Mouse (Mus musculus) layer of hippocampus, adult 11-12 months (tissue): Measurements from ENCODE around the gene Jmjd7.

Source experiments
- DNase-seq: peaks from one replicate; pipeline ENCODE4 v3.0.0; 2022; ENCODE audit warnings: low spot score

Jmjd7 gene

DNA sequence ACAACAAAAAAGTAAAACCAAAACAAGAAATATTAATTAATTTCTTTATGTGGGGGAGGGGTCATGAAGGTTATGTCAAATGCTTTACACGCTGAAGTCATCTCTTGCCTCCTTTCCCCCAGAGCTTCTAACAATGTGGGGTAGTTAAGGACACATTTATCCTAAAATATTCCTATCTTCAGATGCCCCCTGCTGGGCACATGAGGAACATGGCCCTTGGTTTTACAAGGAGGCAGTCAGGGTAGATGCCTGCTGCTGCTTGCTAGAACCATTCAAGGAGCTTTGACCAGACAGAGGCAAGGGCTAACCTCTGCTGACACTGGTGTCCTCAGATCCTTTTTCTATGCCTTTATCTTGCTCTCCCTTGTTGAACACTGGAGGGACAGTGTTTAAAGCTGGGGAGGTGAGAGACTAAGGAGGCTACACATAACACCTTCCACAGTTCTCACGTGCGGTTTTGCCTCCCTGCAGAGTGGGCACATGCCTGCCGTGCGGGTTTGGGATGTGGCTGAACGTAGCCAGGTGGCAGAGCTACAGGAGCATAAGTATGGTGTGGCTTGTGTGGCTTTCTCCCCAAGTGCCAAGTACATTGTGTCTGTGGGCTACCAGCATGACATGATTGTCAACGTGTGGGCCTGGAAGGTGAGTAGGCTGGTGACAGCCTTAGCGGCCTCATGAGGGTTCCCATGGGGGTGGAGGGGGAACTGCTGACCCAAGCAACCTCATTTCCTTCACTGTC lies 15.7 kb upstream of the Jmjd7 start:
- peak; percentile 72 for DNase-seq

GRCm38 (mm10) chr2:120012924-120013323 lies 14.4 kb upstream of the Jmjd7 start:
- no peak for DNase-seq

GRCm38 (mm10) chr2:120013831-120014486 lies 13.3 kb upstream of the Jmjd7 start:
- no peak for DNase-seq

- no peak for DNase-seq
Observed at GRCm38 (mm10) chr2:120015882-120016281, 11.4 kb upstream of the Jmjd7 start.

GRCm38 (mm10) chr2:120017599-120017998 lies 9.7 kb upstream of the Jmjd7 start:
- DNase-seq = no peak

- no peak for DNase-seq
Observed at GRCm38 (mm10) chr2:120024337-120024736, 2.9 kb upstream of the Jmjd7 start.

DNA sequence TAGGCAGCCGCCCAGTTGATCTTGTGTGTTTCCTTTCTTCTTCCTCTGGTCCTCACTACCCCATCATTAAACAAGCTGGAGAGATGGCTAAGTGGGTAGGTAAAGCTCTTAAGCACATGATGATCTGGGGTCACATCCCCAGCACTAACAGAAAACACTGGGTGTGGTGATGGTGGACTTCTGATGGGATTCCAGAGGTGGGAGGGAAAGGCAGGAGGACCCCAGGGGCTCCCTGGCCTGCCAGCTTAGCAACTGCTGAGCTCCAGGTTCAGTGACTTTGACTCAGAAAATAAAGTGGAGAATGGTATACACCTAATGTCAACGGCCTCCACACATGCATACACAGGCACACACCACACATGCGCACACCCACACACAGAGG lies 658 bp downstream of the Jmjd7 start:
- no peak for DNase-seq

DNA sequence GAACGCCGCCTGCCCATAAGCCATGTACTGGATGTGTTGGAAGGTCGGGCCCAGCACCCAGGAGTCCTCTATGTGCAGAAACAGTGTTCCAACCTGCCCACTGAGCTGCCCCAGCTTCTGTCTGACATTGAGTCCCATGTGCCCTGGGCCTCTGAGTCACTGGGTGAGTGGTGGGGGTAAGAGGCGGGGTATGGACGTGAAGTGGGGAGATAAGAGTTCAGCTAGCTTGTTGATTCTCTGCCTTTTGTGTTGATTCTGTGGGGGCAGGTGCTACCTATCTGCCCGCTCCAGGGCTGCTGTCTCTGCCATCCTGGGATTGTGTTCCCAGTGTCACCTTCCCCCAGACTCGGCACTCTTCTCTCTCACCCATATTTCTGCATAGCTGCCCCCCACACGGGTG lies 3.1 kb downstream of the Jmjd7 start:
- DNase-seq = no peak

- DNase-seq = no peak
Observed at GRCm38 (mm10) chr2:120032726-120033467, 5.6 kb downstream of the Jmjd7 start, which contains the start of gene Pla2g4b. TSS of gene Pla2g4b (plus strand) at chr2:120033417.

- DNase-seq = no peak
Observed at GRCm38 (mm10) chr2:120033726-120034125, 6.4 kb downstream of the Jmjd7 start.

GRCm38 (mm10) chr2:120037744-120038143 lies 10.5 kb downstream of the Jmjd7 start:
- DNase-seq = no peak

DNA sequence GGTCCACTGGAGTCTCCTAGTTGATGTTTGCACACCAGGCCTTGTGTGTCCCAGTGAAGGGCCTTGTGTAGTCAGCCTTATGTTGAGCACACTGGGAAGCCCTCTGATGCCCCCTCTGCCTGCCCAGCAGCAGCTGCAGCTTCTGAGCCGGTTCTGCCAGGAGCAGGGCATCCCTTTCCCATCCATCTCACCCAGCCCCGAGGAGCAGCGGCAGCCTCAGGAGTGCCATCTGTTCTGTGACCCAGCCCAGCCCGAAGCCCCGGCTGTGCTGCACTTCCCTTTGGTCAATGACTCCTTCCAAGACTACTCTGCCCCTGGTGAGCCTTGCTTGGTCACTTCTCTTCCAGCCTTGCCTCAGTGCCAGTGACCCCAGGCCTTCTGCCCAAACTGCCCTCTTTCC lies 13.7 kb downstream of the Jmjd7 start:
- no peak for DNase-seq

DNA sequence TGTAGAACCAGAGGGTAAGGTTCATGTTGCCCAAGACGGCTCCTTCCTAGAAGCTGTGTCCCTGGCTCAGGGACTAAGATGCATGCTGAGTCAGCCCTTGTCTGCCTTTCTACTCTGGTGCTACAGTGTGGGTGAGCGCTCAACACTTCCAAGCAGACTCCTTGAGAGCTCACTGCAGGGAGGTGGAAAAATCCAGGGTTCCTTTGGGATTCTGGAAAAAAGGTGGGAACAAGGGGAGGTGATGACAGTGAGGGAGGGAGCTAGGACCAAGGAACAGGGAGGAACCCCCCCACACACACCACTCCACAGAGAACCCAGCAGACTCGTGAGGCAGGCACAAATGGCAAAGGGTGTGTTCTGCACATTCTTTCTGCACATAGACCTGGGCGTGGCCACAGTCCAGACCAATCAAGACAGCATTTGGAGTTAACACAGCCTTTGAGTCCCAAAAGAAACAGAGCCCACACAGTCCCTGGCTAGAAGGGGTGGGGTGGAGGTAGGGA lies 16.9 kb downstream of the Jmjd7 start:
- DNase-seq = no peak

DNA sequence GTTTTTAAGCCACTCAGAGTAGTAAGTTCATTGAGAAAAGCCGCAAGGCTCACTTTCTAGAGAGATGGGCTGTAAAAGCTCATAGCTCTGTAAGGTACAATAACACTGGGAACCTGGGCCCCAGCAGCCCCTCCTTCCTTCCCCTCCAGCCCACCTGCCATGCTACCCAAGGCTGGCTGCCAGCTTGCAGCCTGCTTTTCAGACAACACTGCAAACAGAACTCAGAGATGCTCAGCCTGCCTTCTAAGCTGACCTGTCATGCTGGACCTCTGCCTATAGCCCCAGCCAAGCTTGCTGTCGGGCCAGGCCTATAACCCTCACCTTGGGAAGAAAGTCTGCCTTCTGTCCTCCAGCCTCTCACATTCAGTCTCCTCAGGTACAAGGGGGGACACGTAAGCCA lies 17.4 kb downstream of the Jmjd7 start:
- no peak for DNase-seq

DNA sequence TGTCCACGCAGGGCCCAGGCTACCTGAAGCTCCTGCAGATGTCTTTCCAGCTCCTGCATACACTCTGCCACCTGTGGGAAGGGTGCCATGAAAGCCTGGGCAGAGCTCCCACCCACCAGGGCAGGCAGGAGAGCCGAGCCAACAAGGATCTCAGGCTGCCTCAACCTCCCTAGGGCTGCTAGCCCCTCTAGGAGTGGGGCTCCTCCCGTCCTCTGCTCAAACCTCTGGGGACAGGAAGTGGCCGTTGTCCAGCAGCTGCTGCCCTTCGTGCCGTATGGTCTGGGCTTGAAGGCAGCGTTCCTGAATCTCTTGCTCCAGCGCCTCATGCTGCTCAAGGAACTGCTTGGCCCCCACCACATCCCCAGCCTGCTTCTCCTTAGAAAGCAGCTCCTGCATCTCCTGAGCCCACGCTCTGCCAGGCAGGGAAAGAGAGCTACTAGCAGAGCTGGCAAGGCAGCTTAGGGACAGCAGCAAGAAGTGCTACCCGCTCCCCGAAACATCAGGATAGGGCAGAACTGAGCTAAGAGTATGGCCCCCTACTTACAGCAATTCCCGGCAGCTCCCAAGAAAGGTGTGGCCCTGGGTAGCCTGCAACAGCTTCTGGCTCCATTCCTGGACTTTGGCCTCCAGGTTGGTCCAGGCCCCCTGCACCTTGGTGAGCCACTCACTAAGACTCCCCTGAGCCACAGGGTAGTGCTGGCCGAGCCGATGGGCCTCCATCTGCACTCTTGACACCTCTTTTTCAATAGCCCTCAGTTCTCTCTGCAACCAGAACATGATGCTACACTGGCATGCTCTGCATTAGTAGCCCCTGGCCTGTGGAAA lies 19.4 kb downstream of the Jmjd7 start:
- no peak for DNase-seq

DNA sequence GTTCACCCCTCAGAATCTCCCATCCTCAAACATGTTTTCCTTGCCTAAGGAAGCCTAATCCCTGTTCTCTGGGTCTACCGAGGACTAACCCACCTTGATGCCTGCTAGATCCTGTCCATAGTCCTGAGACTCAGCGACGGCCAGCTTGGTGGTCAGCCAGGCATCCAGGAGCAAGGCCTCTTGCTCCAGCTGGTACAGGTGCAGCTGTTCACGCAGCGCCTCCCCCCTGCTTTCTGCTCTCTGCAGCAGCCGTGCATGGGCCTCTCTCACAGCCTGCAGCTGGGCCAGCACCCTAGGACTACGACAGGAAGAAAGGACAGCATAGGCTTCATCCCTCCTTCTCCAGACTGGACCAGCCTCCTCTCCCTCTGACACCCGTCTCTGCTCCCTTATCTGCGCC lies 20.9 kb downstream of the Jmjd7 start:
- no peak for DNase-seq

- no peak for DNase-seq
Observed at GRCm38 (mm10) chr2:120049632-120050274, 22.5 kb downstream of the Jmjd7 start.

- DNase-seq = no peak
Observed at GRCm38 (mm10) chr2:120051405-120051804, 24.1 kb downstream of the Jmjd7 start.

DNA sequence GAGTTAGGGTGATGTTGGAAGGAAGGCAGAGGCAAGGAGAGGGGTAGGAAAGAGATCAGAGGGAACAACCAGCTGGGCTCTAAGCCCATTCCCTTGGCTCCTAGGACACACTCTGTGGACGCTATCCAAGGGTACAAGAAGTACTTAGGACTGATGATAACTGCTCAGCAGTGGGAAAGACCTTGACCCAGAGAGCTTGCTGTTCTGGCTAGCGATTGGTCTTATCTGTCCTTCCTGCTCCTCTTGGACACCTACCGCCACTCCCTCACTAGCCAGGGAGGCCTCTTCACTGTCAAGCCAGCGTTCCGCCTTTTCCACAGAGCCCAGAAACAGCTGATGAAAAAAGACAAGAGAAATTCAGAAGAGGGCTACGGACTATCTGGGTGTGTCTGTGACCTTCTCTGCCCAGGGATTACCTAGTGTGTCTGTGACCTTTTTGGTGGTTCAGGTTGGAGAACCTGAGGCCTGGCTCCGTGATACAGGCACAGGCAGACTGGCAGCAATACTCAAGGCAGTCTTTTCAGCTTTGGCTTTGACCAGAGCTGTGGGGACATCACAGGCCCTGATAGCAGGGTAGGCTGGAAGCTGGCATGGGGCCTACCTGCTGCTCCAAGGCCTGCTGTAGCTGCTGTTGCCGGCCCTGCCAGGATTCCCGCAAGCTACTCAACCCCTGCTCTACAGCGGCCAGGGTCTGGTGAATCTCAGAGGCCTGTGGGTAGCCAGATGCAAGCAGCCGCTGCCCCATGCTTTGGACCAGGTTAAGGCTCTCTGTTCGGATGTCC lies 27.7 kb downstream of the Jmjd7 start:
- no peak for DNase-seq

GRCm38 (mm10) chr2:120055923-120056322 lies 28.6 kb downstream of the Jmjd7 start:
- DNase-seq = no peak

GRCm38 (mm10) chr2:120058818-120059217 lies 31.5 kb downstream of the Jmjd7 start:
- DNase-seq = no peak
